Mouse (Mus musculus) limb, embryonic 14.5 days (tissue): ENCODE results near the gene Acoxl. TPM values are rescaled to one million over a fixed set of nuclear protein-coding genes. Genes with fewer than 3 reads are reported as not detected.

ENCODE experiments used
- ATAC-seq: fragments of 200-750 bp; cut with Nextera tagmentation; 2 replicates; pipeline ENCODE4 v1.8.0; 2017; ENCODE audit warnings: low read depth, moderate number of reproducible peaks, moderate TSS enrichment; ENCODE audit not compliant: low FRiP score
- DNase-seq: peaks from one replicate; pipeline ENCODE4 v3.0.0-alpha.2; 2015; ENCODE audit warnings: low spot score
- H3K27ac ChIP-seq: fragments of 300-500 bp; sonication (generic); replicated peaks from 2 replicates; pipeline ENCODE4 v1.5.1; 2014; ENCODE audit warnings: low read depth, mild to moderate bottlenecking, low read length, moderate library complexity, mixed read lengths
- H3K27me3 ChIP-seq: fragments of 300-500 bp; sonication (generic); 2 replicates; pipeline ENCODE4 v1.6.1; 2014; ENCODE audit warnings: low read length, mixed read lengths; ENCODE audit not compliant: control insufficient read depth, insufficient read depth
- H3K36me3 ChIP-seq: fragments of 300-500 bp; sonication (generic); 2 replicates; pipeline ENCODE4 v1.6.1; 2014; ENCODE audit warnings: mild to moderate bottlenecking, low read length, moderate library complexity, mixed read lengths; ENCODE audit not compliant: control insufficient read depth, insufficient read depth
- H3K4me1 ChIP-seq: fragments of 300-500 bp; sonication (generic); 2 replicates; pipeline ENCODE4 v1.6.1; 2014; ENCODE audit warnings: antibody characterized with exemption, low read length, mixed read lengths; ENCODE audit not compliant: control insufficient read depth, insufficient read depth
- H3K4me2 ChIP-seq: fragments of 300-500 bp; sonication (generic); replicated peaks from 2 replicates; pipeline ENCODE4 v1.6.1; 2014; ENCODE audit warnings: low read depth, mild to moderate bottlenecking, low read length, moderate library complexity; ENCODE audit not compliant: severe bottlenecking
- H3K4me3 ChIP-seq: fragments of 300-500 bp; sonication (generic); replicated peaks from 2 replicates; pipeline ENCODE4 v1.5.1; 2014; ENCODE audit warnings: low read length
- H3K9ac ChIP-seq: fragments of 300-500 bp; sonication (generic); 2 replicates; pipeline ENCODE4 v1.6.1; 2014; ENCODE audit warnings: mild to moderate bottlenecking, low read depth, low read length, moderate library complexity; ENCODE audit not compliant: severe bottlenecking
- H3K9me3 ChIP-seq: fragments of 300-500 bp; sonication (generic); 2 replicates; pipeline ENCODE4 v1.6.1; 2016; ENCODE audit warnings: low read length; ENCODE audit not compliant: control insufficient read depth
- POLR2A ChIP-seq: fragments of 200-500 bp; IDR thresholded peaks from 2 replicates; pipeline ENCODE4 v1.8.0; 2012; ENCODE audit warnings: inconsistent platforms, mild to moderate bottlenecking, moderate library complexity, borderline replicate concordance; ENCODE audit not compliant: insufficient read depth, insufficient read length; ENCODE audit errors: extremely low read depth
- WGBS: fragments of 180-500 bp; shearing (Covaris S2); extraction: QIAGEN DNeasy Blood & Tissue Kit; methylation state at CpG from one replicate; pipeline ENCODE4 v1.1.7; 2014; 5-methylcytosine and 5-hydroxymethylcytosine counted together
- polyA plus RNA-seq, 2 experiments: library from polyadenylated mRNA; depleted of rRNA in 1 of 2; stranded (reverse) in 1 of 2; unstranded in 1 of 2; fragments of >200 nt; fragmentation: Nextera tagmentation in 1 of 2; extraction: Ambion mirVana in 1 of 2; gene quantifications; 2 replicates each; pipeline versions ENCODE4 v1.2.1 to v1.2.3; 2012 to 2014

The Acoxl gene
- polyA plus RNA-seq, 2 experiments, result 0.13 TPM; not detected in 1

DNA sequence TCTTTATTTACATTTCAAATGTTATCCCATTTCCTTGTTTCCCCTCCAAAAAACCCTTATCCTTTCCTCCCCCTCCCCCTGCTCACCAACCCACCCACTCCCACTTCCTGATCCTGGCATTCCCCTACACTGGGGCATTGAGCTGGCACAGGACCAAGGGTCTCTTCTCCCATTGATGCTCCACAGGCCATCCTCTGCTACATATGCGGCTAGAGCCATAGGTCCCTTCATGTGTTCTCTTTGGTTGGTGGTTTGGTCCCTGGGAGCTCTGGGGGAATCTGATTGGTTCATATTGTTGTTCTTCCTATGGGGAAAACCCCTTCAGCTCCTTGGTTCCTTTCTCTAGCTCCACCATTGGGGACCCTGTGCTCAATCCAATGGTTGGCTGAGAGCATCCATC is 145.3 kb downstream of the Acoxl start:
- no peaks in the 10 kb centered on the region for H3K9me3 ChIP-seq
- no peak overlapping the region for H3K9ac ChIP-seq
- WGBS, result 89% methylated on average over 1 of the region's 1 CpGs
- H3K4me1 ChIP-seq, result no peaks in the 10 kb centered on the region; the same call in 1 of the 2 replicates
- H3K4me3 ChIP-seq, result no peak overlapping the region
- no peak for TF ChIP-seq POLR2A
- H3K27ac ChIP-seq, result no peak overlapping the region
- no peak for ATAC-seq
- H3K27me3 ChIP-seq, result no peaks in the 10 kb centered on the region; the same call in 1 of the 2 replicates
- no peaks in the 10 kb centered on the region for H3K36me3 ChIP-seq
- H3K4me2 ChIP-seq, result no peak overlapping the region
- no peak for DNase-seq

DNA sequence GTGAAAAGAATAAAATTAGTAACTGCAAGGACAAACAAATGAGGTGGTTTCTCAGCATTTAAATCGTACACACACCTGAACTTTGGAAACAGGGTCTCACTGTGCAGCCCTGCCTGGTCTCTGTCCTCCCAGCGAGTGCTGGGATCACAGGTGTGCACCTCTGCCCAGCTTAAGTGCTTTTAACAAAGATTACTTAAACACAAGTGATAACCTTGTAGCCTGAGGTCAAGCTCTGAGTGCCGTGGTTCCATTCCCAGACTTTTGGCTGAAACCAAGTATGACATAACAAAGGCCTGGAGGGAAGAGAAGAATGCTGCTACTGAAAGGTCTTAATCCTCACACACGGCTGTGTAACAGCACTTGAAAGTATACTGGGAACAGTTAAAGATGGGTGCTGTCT is 149.0 kb downstream of the Acoxl start:
- no peak overlapping the region for H3K27ac ChIP-seq
- no peak overlapping the region for H3K4me3 ChIP-seq
- no peaks in the 10 kb centered on the region for H3K9me3 ChIP-seq
- H3K4me2 ChIP-seq, result no peak overlapping the region
- TF ChIP-seq POLR2A, result no peak
- no peaks in the 10 kb centered on the region; the same call in 1 of the 2 replicates for H3K4me1 ChIP-seq
- no peak overlapping the region for H3K9ac ChIP-seq
- H3K36me3 ChIP-seq, result no peaks in the 10 kb centered on the region
- 45% methylated on average over 4 of the region's 4 CpGs for WGBS
- ATAC-seq (no peak), DNase-seq (no peak)
- no peaks in the 10 kb centered on the region for H3K27me3 ChIP-seq

DNA sequence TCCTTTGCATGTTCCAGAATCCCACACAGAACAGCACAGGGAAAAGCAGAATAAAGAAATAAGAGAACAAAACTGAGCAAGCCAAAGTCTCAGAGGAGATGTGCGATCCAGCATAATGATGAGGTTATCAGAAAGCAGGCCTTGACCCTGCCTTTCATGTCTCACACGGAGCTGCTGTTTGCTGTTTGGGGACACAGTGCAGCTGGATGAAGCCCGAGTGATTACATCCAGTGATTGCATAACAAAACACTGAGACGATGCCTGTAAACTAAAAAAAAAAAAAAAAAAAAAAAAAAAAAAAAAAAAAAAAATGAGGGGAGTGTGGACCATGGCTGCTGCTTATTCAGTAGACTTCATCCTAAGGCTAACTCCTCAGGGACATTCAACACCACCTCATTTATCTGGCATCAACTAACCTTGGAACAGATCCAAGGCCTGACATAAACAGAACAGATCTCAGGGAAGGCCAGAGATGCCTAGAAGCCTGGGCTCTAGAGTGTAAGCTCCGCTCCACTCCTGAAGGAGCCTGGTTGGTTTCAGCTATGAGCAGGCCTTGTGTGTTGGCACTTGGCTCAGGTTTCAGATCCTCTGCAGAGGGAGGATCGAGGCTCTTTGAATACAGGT is 152.3 kb downstream of the Acoxl start:
- H3K9me3 ChIP-seq, result no peaks in the 10 kb centered on the region
- TF ChIP-seq POLR2A, result no peak
- H3K9ac ChIP-seq, result no peak overlapping the region
- H3K4me3 ChIP-seq, result no peak overlapping the region
- ATAC-seq (no peak), DNase-seq (no peak)
- H3K27me3 ChIP-seq, result no peaks in the 10 kb centered on the region
- no peaks in the 10 kb centered on the region for H3K36me3 ChIP-seq
- H3K27ac ChIP-seq, result no peak overlapping the region
- H3K4me1 ChIP-seq, result no peaks in the 10 kb centered on the region; the same call in 1 of the 2 replicates
- no peak overlapping the region for H3K4me2 ChIP-seq
- 50% methylated on average over 6 of the region's 6 CpGs for WGBS

DNA sequence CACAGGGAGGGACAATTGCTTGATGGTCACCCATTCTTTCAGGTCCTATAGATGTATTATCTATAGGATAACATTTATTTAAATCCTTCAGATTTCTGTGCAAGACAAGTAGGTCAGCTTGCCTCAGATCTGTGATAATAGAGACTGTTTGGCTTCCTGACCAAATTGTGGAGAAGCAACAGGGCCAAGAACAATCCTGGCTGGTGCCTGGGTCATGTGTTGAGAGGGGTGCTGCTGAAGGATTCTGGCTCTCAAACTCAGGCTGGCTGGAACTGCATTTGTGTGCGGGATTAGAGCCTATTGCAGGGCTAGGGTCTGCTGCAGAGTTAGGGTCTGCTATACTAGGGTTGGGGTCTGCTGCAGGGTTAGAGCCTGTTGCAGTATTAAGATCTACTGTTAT is 153.0 kb downstream of the Acoxl start:
- H3K27me3 ChIP-seq, result no peaks in the 10 kb centered on the region
- DNase-seq (no peak), ATAC-seq (no peak)
- H3K4me2 ChIP-seq, result no peak overlapping the region
- H3K4me1 ChIP-seq, result no peaks in the 10 kb centered on the region; the same call in 1 of the 2 replicates
- H3K27ac ChIP-seq, result no peak overlapping the region
- H3K9ac ChIP-seq, result no peak overlapping the region
- WGBS, result 83% methylated on average over 1 of the region's 1 CpGs
- H3K36me3 ChIP-seq, result no peaks in the 10 kb centered on the region
- TF ChIP-seq POLR2A, result no peak
- no peak overlapping the region for H3K4me3 ChIP-seq
- H3K9me3 ChIP-seq, result no peaks in the 10 kb centered on the region

GRCm38 (mm10) chr2:128008662-128009423 is 170.2 kb downstream of the Acoxl start:
- DNase-seq, result no peak
- WGBS, result 86% methylated on average over 17 of the region's 17 CpGs
- H3K27ac ChIP-seq, result no peak overlapping the region

More at GRCm38 (mm10) chr2:128008662-128009423, 170.2 kb downstream of the Acoxl start:
- no peak for ATAC-seq
- H3K27me3 ChIP-seq, result no peaks in the 10 kb centered on the region
- H3K4me3 ChIP-seq, result no peak overlapping the region
- no peaks in the 10 kb centered on the region for H3K9me3 ChIP-seq
- no peak overlapping the region for H3K4me2 ChIP-seq
- no peak for TF ChIP-seq POLR2A
- no peak overlapping the region for H3K9ac ChIP-seq
- H3K36me3 ChIP-seq, result no peaks in the 10 kb centered on the region
- no peaks in the 10 kb centered on the region for H3K4me1 ChIP-seq
